Mouse (Mus musculus) MEL (cell line): ENCODE results near the gene Kif24. TPM values are rescaled to one million over a fixed set of nuclear protein-coding genes. Genes with fewer than 3 reads are reported as not detected.

Experiments used
- DNase-seq: peaks from one replicate; pipeline ENCODE4 v3.0.0; 2011; ENCODE audit warnings: low read depth, low spot score
- H3K27ac ChIP-seq: 2 replicates; pipeline ENCODE4 v1.5.1; 2012; ENCODE audit warnings: low read depth, mild to moderate bottlenecking, control low read depth, low read length, moderate library complexity; ENCODE audit not compliant: control insufficient read depth
- H3K27me3 ChIP-seq, 2 experiments: fragments of 150-350 bp in 1 of 2; sonication (generic) in 1 of 2; 2 replicates each; pipeline ENCODE4 v1.6.1; 2012; ENCODE audit warnings: low read length in 2 of 2, mild to moderate bottlenecking in 2 of 2, improper control_type of control experiment in 1 of 2, moderate library complexity in 1 of 2; ENCODE audit not compliant: insufficient read depth in 2 of 2, control insufficient read depth in 1 of 2
- H3K36me3 ChIP-seq, 2 experiments: 2 replicates each; pipeline ENCODE4 v1.6.1; 2012 to 2014; ENCODE audit warnings: low read length in 2 of 2, improper control_type of control experiment in 1 of 2, inconsistent platforms in 1 of 2, mild to moderate bottlenecking in 1 of 2; ENCODE audit not compliant: insufficient read depth in 2 of 2, control insufficient read depth in 1 of 2
- H3K4me1 ChIP-seq, 2 experiments: fragments of 150-350 bp in 1 of 2; sonication (generic) in 1 of 2; 2 replicates each; pipeline ENCODE4 v1.6.1; 2012; ENCODE audit warnings: low read length in 2 of 2, improper control_type of control experiment in 1 of 2, mild to moderate bottlenecking in 1 of 2; ENCODE audit not compliant: insufficient read depth in 2 of 2, control insufficient read depth in 1 of 2
- H3K4me3 ChIP-seq, 2 experiments: fragments of 150-350 bp in 1 of 2; sonication (generic) in 1 of 2; 2 replicates each; pipeline ENCODE4 v1.5.1; 2012; ENCODE audit warnings: low read depth in 2 of 2, low read length in 2 of 2, mild to moderate bottlenecking in 2 of 2, moderate library complexity in 2 of 2, control low read depth in 1 of 2, improper control_type of control experiment in 1 of 2; ENCODE audit not compliant: control insufficient read depth in 1 of 2, insufficient read depth in 1 of 2
- H3K79me2 ChIP-seq: 2 replicates; pipeline ENCODE4 v1.6.1; 2012; ENCODE audit warnings: mild to moderate bottlenecking, low read length, moderate library complexity; ENCODE audit not compliant: control insufficient read depth, poor library complexity, insufficient read depth
- H3K9ac ChIP-seq: 2 replicates; pipeline ENCODE4 v1.6.1; 2012; ENCODE audit warnings: low read depth, mild to moderate bottlenecking, control low read depth, low read length, moderate library complexity; ENCODE audit not compliant: control insufficient read depth, poor library complexity, severe bottlenecking
- H3K9me3 ChIP-seq: fragments of 150-350 bp; sonication (generic); replicated peaks from 2 replicates; pipeline ENCODE4 v1.6.1; 2012; ENCODE audit warnings: mild to moderate bottlenecking, low read length, improper control_type of control experiment, moderate library complexity; ENCODE audit not compliant: insufficient read depth
- BHLHE40 ChIP-seq: IDR thresholded peaks from 2 replicates; pipeline ENCODE4 v1.6.1; 2012; ENCODE audit warnings: low read depth, mild to moderate bottlenecking, inconsistent platforms, low read length, improper control_type of control experiment, borderline replicate concordance
- CTCF ChIP-seq, 3 experiments: IDR thresholded peaks in 2 of 3; conservative IDR thresholded peaks in 1 of 3; 2 replicates each; pipeline ENCODE4 v1.5.1; 2011 to 2012; ENCODE audit warnings: low read length in 3 of 3, low read depth in 2 of 3, mild to moderate bottlenecking in 2 of 3, improper control_type of control experiment in 1 of 3, inconsistent platforms in 1 of 3, mixed read lengths in 1 of 3, moderate library complexity in 1 of 3; ENCODE audit not compliant: control insufficient read depth in 1 of 3, insufficient read depth in 1 of 3, poor library complexity in 1 of 3, severe bottlenecking in 1 of 3
- HCFC1 ChIP-seq: IDR thresholded peaks from 2 replicates; pipeline ENCODE4 v1.6.1; 2012; ENCODE audit warnings: low read depth, mild to moderate bottlenecking, inconsistent platforms, low read length, improper control_type of control experiment, moderate library complexity
- JUND ChIP-seq: IDR thresholded peaks from 2 replicates; pipeline ENCODE4 v1.6.1; 2011; ENCODE audit warnings: low read depth, mild to moderate bottlenecking, improper control_type of control experiment, low read length
- MAX ChIP-seq: IDR thresholded peaks from 2 replicates; pipeline ENCODE4 v1.6.1; 2011; ENCODE audit warnings: low read length, improper control_type of control experiment
- MAZ ChIP-seq: IDR thresholded peaks from 2 replicates; pipeline ENCODE4 v1.6.1; 2012; ENCODE audit warnings: low read depth, mild to moderate bottlenecking, inconsistent platforms, low read length, improper control_type of control experiment
- MXI1 ChIP-seq: IDR thresholded peaks from 2 replicates; pipeline ENCODE4 v1.6.1; 2011; ENCODE audit warnings: mild to moderate bottlenecking, low read depth, low read length, improper control_type of control experiment
- MYC ChIP-seq: IDR thresholded peaks from 2 replicates; pipeline ENCODE4 v1.6.1; 2011; ENCODE audit warnings: low read depth, mild to moderate bottlenecking, low read length, improper control_type of control experiment, moderate library complexity
- POLR2AphosphoS2 ChIP-seq: IDR thresholded peaks from 2 replicates; pipeline ENCODE4 v1.6.1; 2011; ENCODE audit warnings: low read length, improper control_type of control experiment
- RAD21 ChIP-seq: IDR thresholded peaks from 2 replicates; pipeline ENCODE4 v1.6.1; 2011; ENCODE audit warnings: mild to moderate bottlenecking, low read depth, low read length, improper control_type of control experiment
- SMC3 ChIP-seq: IDR thresholded peaks from 2 replicates; pipeline ENCODE4 v1.6.1; 2011; ENCODE audit warnings: low read depth, low read length, improper control_type of control experiment
- TAL1 ChIP-seq: IDR thresholded peaks from 2 replicates; pipeline ENCODE4 v1.6.1; 2012; ENCODE audit warnings: mild to moderate bottlenecking, inconsistent platforms, low read length, moderate library complexity, mixed read lengths
- TBP ChIP-seq: IDR thresholded peaks from 2 replicates; pipeline ENCODE4 v1.8.0; 2011; ENCODE audit warnings: low read depth, low read length, improper control_type of control experiment
- TCF12 ChIP-seq: IDR thresholded peaks from 2 replicates; pipeline ENCODE4 v1.6.1; 2014; ENCODE audit warnings: low read depth, mild to moderate bottlenecking, inconsistent platforms, low read length, improper control_type of control experiment, moderate library complexity
- USF2 ChIP-seq, 2 experiments: IDR thresholded peaks; 2 replicates each; pipeline ENCODE4 v1.6.1; 2011 to 2012; ENCODE audit warnings: improper control_type of control experiment in 2 of 2, low read length in 2 of 2, borderline replicate concordance in 1 of 2, inconsistent platforms in 1 of 2, low read depth in 1 of 2, mild to moderate bottlenecking in 1 of 2; ENCODE audit not compliant: insufficient read depth in 1 of 2
- ZC3H11A ChIP-seq: IDR thresholded peaks from 2 replicates; pipeline ENCODE4 v1.6.1; 2012; ENCODE audit warnings: low read depth, mild to moderate bottlenecking, inconsistent platforms, low read length, improper control_type of control experiment
- ZKSCAN1 ChIP-seq: IDR thresholded peaks from 2 replicates; pipeline ENCODE4 v1.6.1; 2012; ENCODE audit warnings: low read depth, mild to moderate bottlenecking, inconsistent platforms, low read length, improper control_type of control experiment, moderate library complexity
- ZMIZ1 ChIP-seq: IDR thresholded peaks from 2 replicates; pipeline ENCODE4 v1.6.1; 2012; ENCODE audit warnings: low read depth, mild to moderate bottlenecking, inconsistent platforms, low read length, improper control_type of control experiment, moderate library complexity
- polyA plus RNA-seq, 2 experiments: library from polyadenylated mRNA; stranded (reverse) in 1 of 2; unstranded in 1 of 2; fragments of >175 nt in 1 of 2; fragments of >200 nt in 1 of 2; gene quantifications; 2 replicates each; pipeline versions ENCODE4 v1.2.1 to v1.2.4; 2012; ENCODE audit warnings: low replicate concordance in 2 of 2, low read depth in 1 of 2; ENCODE audit not compliant: insufficient read length in 2 of 2, insufficient read depth in 1 of 2, missing spikeins in 1 of 2
- total RNA-seq: library from RNA; depleted of rRNA; stranded (reverse); fragments of 300-350 nt; gene quantifications from 2 replicates; pipeline ENCODE4 v1.2.3, GENCODE M21; 2012

Gene Kif24
- total and polyA plus RNA-seq, 3 experiments, result 11.6 to 13.2 TPM; not detected in 1

DNA sequence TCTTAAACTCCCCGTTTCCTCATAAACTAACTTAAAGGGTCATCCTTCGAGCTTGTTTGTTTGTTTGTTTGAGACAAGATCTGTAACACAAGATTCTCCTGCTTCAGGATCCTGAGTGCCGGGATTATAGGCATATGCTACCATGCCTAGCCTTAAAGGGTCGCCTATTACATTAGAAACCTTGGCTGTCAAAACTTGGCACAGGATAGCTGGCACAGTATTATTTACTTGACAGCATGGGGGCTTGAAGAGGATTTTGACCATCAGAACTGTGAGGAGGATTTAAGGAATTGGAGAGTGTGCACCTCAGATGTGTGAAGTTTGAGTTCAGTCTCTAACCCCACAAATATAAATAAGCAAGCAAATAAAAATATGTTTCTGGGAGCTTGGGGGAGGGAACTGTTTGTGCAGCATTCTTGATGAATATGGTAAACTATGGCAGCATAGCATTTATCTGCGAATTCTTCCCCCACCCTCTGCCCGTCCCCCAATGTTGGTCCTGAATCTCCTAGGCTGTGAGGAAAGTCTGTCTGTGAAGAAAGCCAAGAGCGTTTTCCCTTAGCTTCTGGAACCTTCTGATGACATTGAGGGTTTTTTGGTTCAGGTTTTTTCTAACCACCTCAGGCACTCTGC is 5.5 kb upstream of the Kif24 start:
- H3K4me3 ChIP-seq, result no peak overlapping the region
- no peak overlapping the region for H3K9ac ChIP-seq
- no peak for TF ChIP-seq TAL1
- no peak for TF ChIP-seq TCF12
- TF ChIP-seq CTCF (IDR thresholded peaks at IDR 0.05 in 2 of 3, conservative IDR thresholded peaks at IDR 0.05 in 1 of 3; ENCODE audit: control insufficient read depth in 1 of 3, insufficient read depth in 1 of 3, low read depth in 2 of 3, low read length in 3 of 3, poor library complexity in 1 of 3, severe bottlenecking in 1 of 3), result no peak
- no peak for TF ChIP-seq USF2 (IDR thresholded peaks at IDR 0.05; ENCODE audit: borderline replicate concordance in 1 of 2, insufficient read depth in 1 of 2, low read depth in 1 of 2, low read length in 2 of 2)
- no peak for TF ChIP-seq HCFC1
- TF ChIP-seq JUND, result no peak
- TF ChIP-seq POLR2AphosphoS2, result no peak
- TF ChIP-seq SMC3, result no peak
- TF ChIP-seq ZC3H11A, result no peak
- TF ChIP-seq MAZ, result no peak
- TF ChIP-seq ZMIZ1, result no peak
- TF ChIP-seq, all 39 proteins: peak for 0
- DNase-seq, result no peak
- Histone ChIP-seq H3K27ac (no peak overlapping the region), H3K9me3 (no peaks in the 10 kb centered on the region), H3K36me3 (peaks cover 0 to 2% of the 10 kb centered on the region in 2 experiments; a peak in 1 of 4 replicates), H3K79me2 (no peaks in the 10 kb centered on the region; the same call in 1 of the 2 replicates), H3K27me3 (no peaks in the 10 kb centered on the region), H3K4me1 (peaks cover 0 to 3% of the 10 kb centered on the region in 2 experiments; a peak in 1 of 4 replicates)

DNA sequence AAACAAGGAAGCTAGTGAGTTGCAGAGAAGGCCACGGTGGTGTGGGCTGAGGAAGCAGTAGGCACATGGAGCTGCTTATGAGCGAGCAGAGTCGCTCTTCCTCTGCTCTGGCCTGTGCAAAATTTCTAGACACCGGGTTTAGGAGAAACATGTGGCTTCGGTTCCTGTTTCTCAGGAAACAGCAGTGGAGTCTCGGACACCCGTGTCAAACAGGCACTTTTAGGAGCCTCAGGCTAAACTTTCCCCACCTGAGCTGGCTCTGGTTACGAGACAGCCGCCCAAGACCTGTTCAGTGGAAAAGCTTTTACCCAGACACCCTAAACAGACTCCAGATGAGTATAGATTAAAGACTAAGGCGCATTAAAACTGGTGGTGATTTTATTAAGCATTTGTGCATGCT is 4.5 kb upstream of the Kif24 start:
- H3K9me3 ChIP-seq, result no peaks in the 10 kb centered on the region
- no peaks in the 10 kb centered on the region for H3K27me3 ChIP-seq
- H3K4me3 ChIP-seq, result no peak overlapping the region
- no peak overlapping the region for H3K9ac ChIP-seq
- TF ChIP-seq USF2 (IDR thresholded peaks at IDR 0.05; ENCODE audit: borderline replicate concordance in 1 of 2, insufficient read depth in 1 of 2, low read depth in 1 of 2, low read length in 2 of 2), result no peak
- TF ChIP-seq MYC, result no peak
- no peak for TF ChIP-seq RAD21
- TF ChIP-seq MAX, result no peak
- no peak for TF ChIP-seq MXI1
- no peak for TF ChIP-seq ZKSCAN1
- no peak for TF ChIP-seq ZMIZ1
- no peak for TF ChIP-seq BHLHE40
- no peak for TF ChIP-seq TBP
- TF ChIP-seq, all 39 proteins: peak for 0
- Histone ChIP-seq H3K36me3 (peaks cover 0 to 2% of the 10 kb centered on the region in 2 experiments; a peak in 1 of 4 replicates), H3K27ac (no peak overlapping the region), H3K79me2 (peaks cover 3% of the 10 kb centered on the region; the same call in 1 of the 2 replicates), H3K4me1 (peaks cover 0 to 3% of the 10 kb centered on the region in 2 experiments; a peak in 1 of 4 replicates)
- DNase-seq, result peak; percentile 14
